Mouse (Mus musculus) left cerebral cortex, adult 9 months (tissue): Measurements from ENCODE around the gene Prl7c1.
"Not testable (repeated sequence)": the region's sequence is repeated elsewhere in the genome, so short reads cannot be mapped to it uniquely, and the experiment has no call there.

Experiments used
- DNase-seq, 2 experiments: peaks; one replicate each; pipeline ENCODE4 v3.0.0; 2022; ENCODE audit warnings: low spot score in 2 of 2

Gene Prl7c1

DNA sequence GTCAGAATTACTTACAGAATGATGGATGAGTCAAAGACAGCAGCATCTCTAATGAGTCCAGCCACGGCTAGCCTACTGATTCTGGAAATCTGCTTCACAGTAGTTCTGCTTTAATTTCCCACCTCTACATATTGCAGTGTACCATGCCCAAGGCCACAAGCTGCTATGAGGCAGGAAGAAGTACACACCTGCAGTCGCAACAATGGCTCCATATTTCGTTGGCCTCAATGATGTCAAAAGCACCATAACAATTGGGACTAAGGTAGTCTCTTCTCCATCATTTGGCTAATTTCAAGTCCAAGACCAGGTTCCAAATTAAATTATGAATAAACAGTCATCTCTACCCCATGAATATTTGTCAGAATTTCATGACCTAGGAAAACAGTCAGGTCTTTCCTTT lies at the start of gene Prl7c1:
Gene Prl7c1 (minus strand): TSS at position 101 of the 400 bp plus-strand sequence.
- DNase-seq: not testable (repeated sequence)

DNA sequence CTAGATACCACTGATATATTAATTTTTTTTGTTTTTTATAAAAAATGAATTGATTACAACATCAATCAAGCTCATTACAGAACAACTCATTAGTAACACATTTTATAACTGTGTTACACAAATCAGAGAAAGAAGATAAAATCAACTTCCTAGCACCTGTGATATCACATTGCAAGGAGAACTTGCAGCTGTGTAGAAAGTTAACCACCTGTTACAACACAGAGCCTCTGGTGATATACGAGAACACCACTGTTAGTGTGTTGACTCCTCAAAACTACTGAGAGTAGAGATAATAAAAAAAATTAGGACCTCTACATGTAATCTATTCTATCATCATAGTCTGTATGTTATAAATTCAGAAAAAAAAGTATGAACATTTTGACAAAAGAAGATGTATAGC lies 22.2 kb upstream of the Prl7c1 start:
- no peak for DNase-seq

DNA sequence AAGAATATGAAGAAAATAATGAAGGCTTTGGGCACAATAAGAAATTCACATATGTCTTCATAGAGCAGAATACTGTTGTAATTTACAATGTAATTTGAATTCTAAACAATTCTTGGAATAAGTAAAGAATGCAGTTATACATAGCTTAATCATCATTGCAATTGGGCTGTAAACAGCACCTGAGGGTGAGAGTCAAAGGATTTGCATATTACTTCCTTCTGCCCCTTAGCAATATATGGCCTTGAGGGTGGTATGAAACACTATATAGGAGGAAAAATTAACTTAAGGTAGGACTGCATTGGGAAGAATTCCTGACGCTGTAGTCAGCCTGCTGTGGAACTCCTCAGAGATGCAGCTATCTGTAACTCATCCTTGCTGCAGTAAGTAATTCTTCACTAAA lies 20.8 kb upstream of the Prl7c1 start, which contains the start of gene Prl2a1:
Gene Prl2a1 (plus strand): TSS at position 301 of the 400 bp plus-strand sequence.
- DNase-seq: no peak

DNA sequence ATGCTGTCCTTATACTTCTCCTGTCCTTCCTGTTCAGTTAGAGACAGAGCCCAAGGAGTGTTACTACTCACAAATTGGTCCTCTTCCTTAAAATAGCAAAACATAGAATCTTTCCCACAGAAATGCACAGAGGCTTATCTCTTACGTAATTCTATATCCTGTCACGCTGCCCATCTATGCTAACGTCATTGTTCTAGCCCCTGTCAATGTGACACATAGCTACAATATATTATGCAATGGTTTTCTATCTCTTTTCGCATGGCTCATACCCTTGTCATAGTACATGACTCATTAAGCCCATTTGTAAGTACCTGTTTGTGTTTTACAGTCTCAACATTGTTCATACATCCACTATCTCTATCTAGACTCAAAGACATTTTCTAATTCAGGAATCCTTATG lies 18.7 kb upstream of the Prl7c1 start:
- DNase-seq: no peak

DNA sequence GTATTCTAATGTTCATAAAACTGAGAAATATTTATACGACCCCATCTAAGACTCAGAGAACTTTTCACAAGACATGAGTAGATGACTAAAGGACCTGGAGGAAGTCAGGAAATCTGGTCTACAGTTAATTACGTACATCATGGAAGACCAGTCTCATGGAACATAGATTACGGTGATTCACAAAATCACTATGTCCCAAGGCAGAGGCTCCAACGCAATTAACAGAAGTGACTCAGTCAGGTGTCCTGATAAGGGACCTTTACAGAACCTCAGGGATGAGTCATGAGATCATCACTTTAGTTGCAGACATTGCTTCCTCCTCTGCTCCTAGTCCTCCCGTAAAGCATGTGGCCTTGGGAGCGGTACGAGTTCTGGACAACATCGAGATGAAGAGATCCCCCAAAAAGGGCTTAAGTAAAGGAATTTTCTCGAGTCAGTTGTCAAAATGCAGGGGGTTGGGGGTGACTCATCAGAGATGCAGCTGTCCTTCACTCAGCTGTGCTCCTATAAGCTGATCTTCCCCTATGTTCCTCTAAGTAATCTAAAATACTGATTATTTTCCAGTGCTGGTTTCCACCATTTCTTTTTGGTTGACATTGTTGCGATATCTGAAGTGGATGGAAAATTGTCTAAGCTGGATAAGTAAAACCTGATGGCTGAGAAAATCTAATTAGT lies 46.0 kb downstream of the Prl7c1 start:
- no peak for DNase-seq

DNA sequence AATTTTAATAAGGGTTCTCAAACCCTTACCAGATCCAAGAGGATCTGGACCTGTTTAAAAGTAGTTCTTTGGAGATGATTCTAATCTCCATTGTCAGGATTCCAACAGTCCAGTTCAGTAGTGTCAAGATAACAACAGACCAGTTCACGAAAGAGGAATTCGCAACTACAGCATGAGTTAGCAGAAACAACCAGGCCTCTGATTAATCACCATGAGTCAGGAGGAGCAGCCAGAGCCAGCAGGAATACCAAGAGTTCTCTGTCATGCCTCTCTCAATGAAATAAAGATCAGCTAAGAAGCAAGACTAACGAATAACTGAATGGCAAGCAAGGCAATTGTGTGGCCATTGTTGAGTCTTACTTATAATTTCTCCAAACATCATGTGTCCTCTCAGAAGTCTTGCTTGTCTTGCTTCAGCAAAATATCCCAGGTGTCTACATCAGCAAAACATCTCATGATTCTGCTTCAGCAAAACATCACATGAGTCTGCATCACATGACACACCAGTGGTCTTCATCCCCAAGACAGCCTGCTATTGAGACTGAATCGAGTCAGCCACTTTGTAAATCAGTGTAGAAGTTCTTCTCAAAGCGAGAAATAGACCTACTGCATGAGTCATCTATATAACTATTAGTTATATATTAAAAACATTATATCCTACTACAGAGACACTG lies 50.2 kb downstream of the Prl7c1 start:
- DNase-seq: not testable (repeated sequence)

DNA sequence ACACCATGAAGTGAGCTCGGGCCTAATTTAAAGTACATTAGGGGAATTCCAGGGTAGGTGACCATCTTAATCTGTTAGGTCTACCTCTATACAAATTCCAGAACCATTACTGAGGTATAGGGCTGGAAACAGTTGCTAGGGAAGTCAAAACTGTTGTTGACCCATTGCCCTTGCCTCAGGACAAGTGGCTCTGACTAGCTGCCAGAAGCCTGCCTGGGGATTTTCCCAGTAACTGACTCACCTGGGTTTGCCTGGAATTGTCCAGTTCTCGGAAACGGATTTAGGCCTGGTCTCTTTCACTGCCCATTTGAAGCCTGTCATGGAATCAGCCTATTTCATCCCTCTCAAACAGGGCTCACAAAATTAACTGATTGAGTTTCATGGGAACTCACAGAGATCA lies 55.5 kb downstream of the Prl7c1 start:
- DNase-seq: not testable (repeated sequence)
